Mouse (Mus musculus): ENCODE data around the gene Rpl27a. TPM values are rescaled to one million over a fixed set of nuclear protein-coding genes. Genes with fewer than 3 reads are reported as not detected.

The Rpl27a gene
- polyA plus RNA-seq, 1 experiment from 2014 or later = 140 TPM

DNA sequence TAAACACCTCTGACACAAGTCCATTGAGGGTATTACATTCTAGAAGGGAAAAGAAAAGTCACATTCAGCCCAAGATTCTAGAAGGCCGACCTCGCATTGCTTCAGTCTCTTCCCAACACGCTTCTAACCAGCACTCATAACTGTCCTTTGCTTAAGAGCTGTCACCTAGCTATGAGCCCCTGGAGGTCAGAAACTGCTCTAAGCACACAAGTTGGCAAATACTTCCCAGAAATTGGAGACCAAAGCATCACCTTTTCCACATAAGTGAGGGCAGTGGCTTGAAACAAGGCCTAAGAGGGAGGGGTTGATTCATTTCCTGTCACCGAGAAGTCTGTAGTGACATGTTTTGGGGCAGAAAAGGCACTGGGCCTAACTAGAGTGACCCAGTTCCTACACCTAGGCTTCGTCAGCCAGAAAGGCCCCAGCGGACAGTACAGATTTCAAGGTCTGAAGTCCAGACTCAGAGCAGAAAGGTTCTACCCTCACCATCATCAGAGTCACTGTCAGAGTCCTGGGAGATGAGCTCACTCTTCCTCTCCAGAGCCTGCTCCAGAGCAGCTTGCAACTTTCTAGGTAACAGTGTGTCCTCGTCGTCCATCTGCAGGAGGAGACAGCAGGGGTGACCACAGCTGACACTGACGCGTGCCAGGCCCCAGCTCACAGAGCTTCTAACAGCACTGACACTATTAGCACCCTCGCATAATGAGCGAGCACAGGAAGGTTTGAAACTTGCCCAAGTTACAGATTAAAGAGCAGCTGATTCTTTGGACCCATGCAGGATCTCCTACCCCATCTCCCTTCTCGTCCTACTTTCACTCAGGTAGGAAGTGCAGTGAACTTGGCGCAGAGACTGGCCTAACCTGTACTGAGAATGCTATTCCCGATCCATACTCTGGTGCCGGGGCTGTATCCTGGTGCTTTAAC is 7.1 kb downstream of the Rpl27a start:
- 73% methylated on average over 16 of the region's 16 CpGs for WGBS
- ATAC-seq (ENCODE audit: insufficient number of reproducible peaks, low FRiP score, low TSS enrichment, low read depth) = no peak

GRCm38 (mm10) chr7:109527536-109527935 is 8.6 kb downstream of the Rpl27a start:
- 49% methylated on average over 3 of the region's 3 CpGs for WGBS
- H3K27ac ChIP-seq (replicated peaks) = 0 out of 2 replicates have a peak overlapping the region, but pooled peaks have one; percentile 39
- peaks cover 22% of the 10 kb centered on the region for H3K4me1 ChIP-seq
- no peak overlapping the region for H3K4me2 ChIP-seq (replicated peaks)
- no peak overlapping the region for H3K4me3 ChIP-seq (replicated peaks)
- no peaks in the 10 kb centered on the region for H3K27me3 ChIP-seq
- no peak for ATAC-seq (ENCODE audit: insufficient number of reproducible peaks, low FRiP score, low TSS enrichment, low read depth)
- H3K9ac ChIP-seq = no peak overlapping the region
- peaks cover 81% of the 10 kb centered on the region for H3K36me3 ChIP-seq
- no peaks in the 10 kb centered on the region for H3K9me3 ChIP-seq (replicated peaks)

More for the DNA sequence above, 7.1 kb downstream of the Rpl27a start:
- peaks cover 75% of the 10 kb centered on the region for H3K36me3 ChIP-seq
- H3K9ac ChIP-seq = no peak overlapping the region
- H3K4me2 ChIP-seq (replicated peaks) = no peak overlapping the region
- peak overlapping the region; percentile 77; the same call in 1 of the 2 replicates for H3K27ac ChIP-seq (replicated peaks)
- H3K4me3 ChIP-seq (replicated peaks) = no peak overlapping the region
- H3K9me3 ChIP-seq (replicated peaks) = no peaks in the 10 kb centered on the region
- no peaks in the 10 kb centered on the region for H3K27me3 ChIP-seq
- H3K4me1 ChIP-seq = peaks cover 32% of the 10 kb centered on the region

GRCm38 (mm10) chr7:109528356-109528755 is 9.4 kb downstream of the Rpl27a start:
- no peak overlapping the region for H3K27ac ChIP-seq (replicated peaks)
- no peak overlapping the region for H3K4me3 ChIP-seq (replicated peaks)
- peaks cover 80% of the 10 kb centered on the region for H3K36me3 ChIP-seq
- H3K4me1 ChIP-seq = peaks cover 15% of the 10 kb centered on the region
- ATAC-seq (ENCODE audit: insufficient number of reproducible peaks, low FRiP score, low TSS enrichment, low read depth) = peak; percentile 41; the same call in 1 of the 2 replicates
- H3K27me3 ChIP-seq = no peaks in the 10 kb centered on the region
- WGBS = 18% methylated on average over 3 of the region's 3 CpGs
- H3K9ac ChIP-seq = no peak overlapping the region
- no peaks in the 10 kb centered on the region for H3K9me3 ChIP-seq (replicated peaks)
- no peak overlapping the region for H3K4me2 ChIP-seq (replicated peaks)

DNA sequence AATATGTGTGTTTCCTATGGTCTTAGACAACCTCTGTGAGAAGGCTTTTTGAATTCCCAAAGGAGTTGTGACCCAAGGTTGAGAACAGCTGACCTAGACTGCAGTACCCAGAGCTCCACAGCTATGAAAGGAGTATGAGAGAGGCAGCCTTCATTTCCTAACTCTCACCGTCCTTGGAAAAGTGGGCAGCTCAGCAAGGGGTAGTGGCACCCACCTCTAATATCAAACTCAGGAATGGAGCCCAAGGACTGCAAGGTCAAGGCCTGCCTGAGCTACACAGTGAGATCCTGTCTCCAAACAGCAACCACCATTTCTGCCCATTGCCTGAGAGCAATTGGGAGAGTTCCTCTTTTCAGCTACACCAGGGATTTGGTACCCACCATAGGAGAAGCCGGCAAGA is 10.8 kb downstream of the Rpl27a start:
- Histone ChIP-seq H3K4me2 (replicated peaks) (no peak overlapping the region), H3K9ac (no peak overlapping the region), H3K27ac (replicated peaks) (no peak overlapping the region), H3K4me3 (replicated peaks) (no peak overlapping the region), H3K36me3 (peaks cover 82% of the 10 kb centered on the region), H3K4me1 (peaks cover 14% of the 10 kb centered on the region), H3K9me3 (replicated peaks) (no peaks in the 10 kb centered on the region), H3K27me3 (no peaks in the 10 kb centered on the region)
- ATAC-seq (ENCODE audit: insufficient number of reproducible peaks, low FRiP score, low TSS enrichment, low read depth) = no peak
- 85% methylated on average over 2 of the region's 2 CpGs for WGBS

DNA sequence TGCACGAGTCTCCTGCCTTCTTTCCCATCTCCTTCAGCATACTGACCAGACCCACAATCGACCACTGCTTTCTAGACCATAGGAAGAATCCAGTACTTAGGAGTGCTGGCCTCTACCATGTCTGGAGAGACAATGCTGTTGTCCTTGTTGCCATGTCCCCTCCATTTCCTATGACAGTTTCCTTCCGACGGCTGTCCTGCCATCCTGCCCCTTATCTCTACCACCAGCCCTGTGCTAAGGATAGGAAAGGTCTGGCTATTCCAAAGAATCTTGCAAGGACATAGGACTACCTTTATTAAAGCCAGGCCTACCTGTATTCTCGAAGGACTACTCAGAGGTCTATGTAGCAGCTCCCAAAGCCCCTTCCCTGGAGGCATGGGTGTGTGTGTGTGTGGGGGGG is 12.6 kb downstream of the Rpl27a start:
- Histone ChIP-seq H3K27me3 (no peaks in the 10 kb centered on the region), H3K27ac (replicated peaks) (no peak overlapping the region), H3K9ac (no peak overlapping the region), H3K4me2 (replicated peaks) (no peak overlapping the region), H3K9me3 (replicated peaks) (no peaks in the 10 kb centered on the region), H3K4me1 (peaks cover 30% of the 10 kb centered on the region), H3K4me3 (replicated peaks) (no peak overlapping the region), H3K36me3 (peaks cover 73% of the 10 kb centered on the region)
- no peak for ATAC-seq (ENCODE audit: insufficient number of reproducible peaks, low FRiP score, low TSS enrichment, low read depth)
- WGBS = 78% methylated on average over 5 of the region's 5 CpGs

GRCm38 (mm10) chr7:109532691-109533090 is 13.7 kb downstream of the Rpl27a start:
- Histone ChIP-seq H3K27ac (replicated peaks) (no peak overlapping the region), H3K36me3 (peaks cover 66% of the 10 kb centered on the region), H3K9me3 (replicated peaks) (no peaks in the 10 kb centered on the region), H3K27me3 (no peaks in the 10 kb centered on the region), H3K4me3 (replicated peaks) (no peak overlapping the region), H3K4me2 (replicated peaks) (no peak overlapping the region), H3K9ac (no peak overlapping the region), H3K4me1 (peaks cover 35% of the 10 kb centered on the region)
- WGBS = 61% methylated on average over 3 of the region's 3 CpGs
- ATAC-seq (ENCODE audit: insufficient number of reproducible peaks, low FRiP score, low TSS enrichment, low read depth) = no peak

DNA sequence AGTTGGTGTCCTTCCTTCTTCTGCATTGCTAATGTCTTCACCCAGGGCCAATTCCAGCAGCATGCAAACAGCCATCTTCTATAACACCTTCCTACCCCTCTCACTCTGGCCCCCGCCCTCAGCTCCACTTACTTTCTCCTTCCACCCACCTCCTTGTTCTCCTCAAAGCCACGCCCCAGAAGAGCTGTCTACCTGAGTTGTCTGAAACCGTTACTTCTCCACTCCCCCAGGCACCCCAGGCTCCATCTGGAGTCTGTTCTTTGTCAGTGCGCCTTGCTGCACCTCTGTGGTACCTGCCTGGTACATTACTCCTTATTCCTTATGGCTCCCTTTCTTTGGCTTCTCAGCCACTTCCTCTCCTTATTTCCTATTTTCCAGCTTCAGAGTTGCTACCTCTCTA is 14.2 kb downstream of the Rpl27a start:
- Histone ChIP-seq H3K36me3 (peaks cover 68% of the 10 kb centered on the region), H3K9ac (no peak overlapping the region), H3K4me1 (peaks cover 35% of the 10 kb centered on the region)

DNA sequence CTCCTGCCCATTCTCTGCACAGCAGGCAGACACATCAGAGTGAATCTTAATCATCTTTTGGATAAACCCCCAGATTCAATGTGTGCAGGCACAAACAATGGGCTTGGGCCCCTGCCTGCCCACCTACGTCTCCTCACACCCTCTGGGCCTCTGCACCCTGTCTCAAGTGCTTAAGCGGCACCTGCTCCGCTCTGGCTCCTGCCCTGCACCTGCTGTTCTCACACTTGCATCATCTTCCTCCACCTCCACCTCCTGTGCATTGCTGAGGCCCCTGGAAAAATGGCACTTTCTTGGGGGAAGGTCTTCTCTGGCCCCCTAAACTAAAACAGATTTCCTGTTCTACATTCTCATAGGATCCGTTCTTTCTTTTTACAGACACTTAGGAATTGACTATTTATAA is 14.9 kb downstream of the Rpl27a start:
- Histone ChIP-seq H3K9ac (no peak overlapping the region), H3K4me2 (replicated peaks) (no peak overlapping the region), H3K36me3 (peaks cover 70% of the 10 kb centered on the region), H3K27me3 (no peaks in the 10 kb centered on the region), H3K4me1 (peaks cover 29% of the 10 kb centered on the region), H3K9me3 (replicated peaks) (no peaks in the 10 kb centered on the region), H3K27ac (replicated peaks) (no peak overlapping the region; the same call in 1 of the 2 replicates), H3K4me3 (replicated peaks) (no peak overlapping the region)
- no peak for ATAC-seq (ENCODE audit: insufficient number of reproducible peaks, low FRiP score, low TSS enrichment, low read depth)
- WGBS = 80% methylated on average over 4 of the region's 4 CpGs

More for the DNA sequence above, 14.2 kb downstream of the Rpl27a start:
- H3K4me3 ChIP-seq (replicated peaks) = no peak overlapping the region
- no peak for ATAC-seq (ENCODE audit: insufficient number of reproducible peaks, low FRiP score, low TSS enrichment, low read depth)
- 77% methylated on average over 4 of the region's 4 CpGs for WGBS
- no peaks in the 10 kb centered on the region for H3K27me3 ChIP-seq
- H3K27ac ChIP-seq (replicated peaks) = no peak overlapping the region
- no peak overlapping the region for H3K4me2 ChIP-seq (replicated peaks)
- H3K9me3 ChIP-seq (replicated peaks) = no peaks in the 10 kb centered on the region

DNA sequence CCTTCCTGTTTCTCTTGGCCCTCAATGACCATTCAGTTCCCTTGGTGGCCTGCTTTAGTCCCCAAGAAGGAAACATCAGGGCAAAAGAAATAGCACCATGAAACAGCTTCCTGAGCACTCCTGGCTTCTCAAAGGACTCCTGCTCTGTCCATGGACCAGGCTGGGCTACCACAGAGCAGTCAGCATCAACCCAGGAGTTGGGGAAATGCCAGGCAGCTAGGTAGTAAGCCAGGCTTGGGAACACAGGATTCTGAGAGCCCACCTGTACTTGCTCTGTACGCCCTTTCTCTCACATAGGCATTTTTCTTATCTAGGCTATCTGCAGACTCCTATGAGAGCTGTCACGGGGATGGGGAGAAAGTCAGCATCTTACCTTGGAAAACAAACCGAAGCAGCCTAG is 16.0 kb downstream of the Rpl27a start:
- Histone ChIP-seq H3K27me3 (no peaks in the 10 kb centered on the region), H3K4me1 (peaks cover 29% of the 10 kb centered on the region), H3K9me3 (replicated peaks) (no peaks in the 10 kb centered on the region), H3K36me3 (peaks cover 76% of the 10 kb centered on the region), H3K4me3 (replicated peaks) (no peak overlapping the region), H3K27ac (replicated peaks) (no peak overlapping the region), H3K4me2 (replicated peaks) (no peak overlapping the region), H3K9ac (no peak overlapping the region)
- WGBS = 89% methylated on average over 3 of the region's 3 CpGs
- no peak for ATAC-seq (ENCODE audit: insufficient number of reproducible peaks, low FRiP score, low TSS enrichment, low read depth)

DNA sequence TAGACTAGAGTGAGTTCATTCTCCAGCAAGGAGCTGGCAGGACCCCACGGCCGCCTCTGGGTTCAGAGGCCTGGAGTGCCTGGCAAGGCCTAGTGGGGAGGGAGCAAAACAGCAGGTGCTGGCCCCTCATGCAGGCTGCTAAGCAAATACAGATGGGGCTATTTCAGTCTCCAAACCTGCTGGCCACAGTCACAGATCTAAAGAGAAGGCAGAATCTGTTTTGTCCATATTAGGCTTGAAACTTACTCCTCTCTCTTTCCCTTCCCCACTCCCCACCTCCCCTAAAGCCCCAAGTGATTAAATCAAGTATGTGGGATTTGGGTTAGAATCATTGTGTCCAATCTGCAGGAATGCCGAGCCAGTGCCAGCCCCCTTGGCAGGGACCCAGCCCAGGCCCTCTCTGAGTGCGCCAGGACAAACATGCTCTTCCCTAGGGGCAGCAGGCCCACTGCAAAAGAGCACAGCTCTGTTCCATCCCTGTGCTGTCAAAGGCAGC is 17.6 kb downstream of the Rpl27a start:
- Histone ChIP-seq H3K27me3 (no peaks in the 10 kb centered on the region), H3K27ac (replicated peaks) (peak overlapping the region; percentile 80), H3K9ac (no peak overlapping the region), H3K4me1 (peaks cover 29% of the 10 kb centered on the region), H3K4me2 (replicated peaks) (no peak overlapping the region; the same call in 1 of the 2 replicates), H3K9me3 (replicated peaks) (no peaks in the 10 kb centered on the region), H3K4me3 (replicated peaks) (no peak overlapping the region), H3K36me3 (peaks cover 75% of the 10 kb centered on the region)
- ATAC-seq (ENCODE audit: insufficient number of reproducible peaks, low FRiP score, low TSS enrichment, low read depth) = peak; percentile 86
- WGBS = 19% methylated on average over 4 of the region's 4 CpGs

GRCm38 (mm10) chr7:109540902-109541301 is 22.0 kb downstream of the Rpl27a start:
- Histone ChIP-seq H3K9ac (no peak overlapping the region), H3K27me3 (no peaks in the 10 kb centered on the region), H3K4me1 (peaks cover 15% of the 10 kb centered on the region), H3K4me3 (replicated peaks) (no peak overlapping the region), H3K27ac (replicated peaks) (no peak overlapping the region), H3K36me3 (peaks cover 70% of the 10 kb centered on the region), H3K4me2 (replicated peaks) (no peak overlapping the region), H3K9me3 (replicated peaks) (no peaks in the 10 kb centered on the region)
- no peak for ATAC-seq (ENCODE audit: insufficient number of reproducible peaks, low FRiP score, low TSS enrichment, low read depth)

All from embryonic facial prominence, embryonic 15.5 days (tissue).